Mouse (Mus musculus): ENCODE data around the gene Ctnnd2.

GRCm38 (mm10) chr15:30632113-30632735 lies 459.8 kb downstream of the Ctnnd2 start:
- TF ChIP-seq CTCF (conservative IDR thresholded peaks at IDR 0.05; ENCODE audit: insufficient read depth, insufficient read length, low read depth, low read length) (no peak), POLR2A (IDR thresholded peaks at IDR 0.05; ENCODE audit: low read depth, low read length) (no peak)
